Mouse (Mus musculus) spleen, postnatal 10 days (tissue): ENCODE results near the gene Urad.

Experiments
- DNase-seq, 2 experiments: peaks; one replicate each; pipeline ENCODE4 v3.0.0; 2021 to 2022; ENCODE audit warnings: low spot score in 2 of 2

Urad gene

GRCm38 (mm10) chr5:147269926-147270672 lies 52.1 kb downstream of the Urad start, which contains the start of gene Pdx1:
Gene Pdx1 (plus strand): TSS chr5:147269959.
- DNase-seq, result no peak

DNA sequence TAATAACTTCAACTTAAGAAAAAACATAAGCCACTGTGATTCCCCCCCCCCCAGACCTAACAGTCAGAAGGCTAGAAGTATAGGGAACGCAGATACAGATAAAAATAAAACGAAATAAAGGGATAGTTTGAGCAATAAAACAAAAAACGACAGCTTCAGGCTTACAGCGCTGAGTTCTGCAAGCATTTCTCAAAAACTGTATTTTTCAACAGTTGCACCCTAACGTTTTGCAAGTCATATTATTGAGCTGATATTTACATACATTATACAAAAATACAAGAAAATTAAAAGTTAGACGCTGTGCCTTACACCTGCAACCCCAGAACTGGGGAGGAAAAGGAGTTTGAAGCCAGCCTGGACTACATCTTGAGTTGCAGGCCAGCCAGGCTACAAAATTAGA lies 52.9 kb downstream of the Urad start:
- DNase-seq, result no peak

GRCm38 (mm10) chr5:147268728-147269127 lies 53.5 kb downstream of the Urad start:
- DNase-seq, result no peak

DNA sequence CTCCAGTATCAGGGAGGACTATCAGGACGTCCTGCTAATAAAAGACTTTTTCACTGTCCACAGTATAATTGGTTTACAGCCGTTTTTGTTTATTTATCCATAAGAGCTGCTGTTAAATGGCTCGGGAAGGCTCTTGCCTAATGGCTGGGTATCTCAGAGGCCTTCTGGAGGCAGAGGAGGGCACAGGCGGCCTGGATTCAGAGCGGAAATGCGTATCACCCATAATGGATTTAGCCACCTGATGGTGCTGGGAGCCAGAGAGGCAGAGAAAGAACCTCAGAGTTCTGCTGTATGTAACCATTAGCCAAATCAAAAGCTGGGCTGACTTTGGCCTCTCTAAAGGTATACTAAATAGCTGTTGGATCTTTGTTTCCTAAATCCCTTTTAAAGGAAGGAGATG lies 54.8 kb downstream of the Urad start:
- DNase-seq, result no peak
